Mouse (Mus musculus) left cerebral cortex, adult 2 months (tissue): ENCODE results near the gene 2610301B20Rik. TPM values are rescaled to one million over a fixed set of nuclear protein-coding genes. Genes with fewer than 3 reads are reported as not detected.
"Not testable (repeated sequence)": the region's sequence is repeated elsewhere in the genome, so short reads cannot be mapped to it uniquely, and the experiment has no call there.

Experiments
- DNase-seq, 2 experiments: peaks; one replicate each; pipeline ENCODE4 v3.0.0; 2021 to 2022; ENCODE audit warnings: low spot score in 2 of 2, mixed read lengths in 1 of 2; ENCODE audit errors: extremely low spot score in 1 of 2
- H3K27ac ChIP-seq: fragments of 200-600 bp; 2 replicates; pipeline ENCODE4 v1.8.1; 2022
- H3K4me3 ChIP-seq: fragments of 200-600 bp; 2 replicates; pipeline ENCODE4 v1.8.1; 2022
- CTCF ChIP-seq: fragments of 200-600 bp; IDR thresholded peaks from 2 replicates; pipeline ENCODE4 v1.8.1; 2022; ENCODE audit warnings: antibody characterized with exemption, mild to moderate bottlenecking, moderate library complexity
- intact Hi-C: fragments of 180-260 bp; cut with DNase I; formaldehyde crosslinking; loops from one replicate; pipeline ENCODE4 v1.15.1; 2025
- long read RNA-seq, 2 experiments: library from polyadenylated mRNA; stranded (forward); transcript quantifications; one replicate each; pipeline ENCODE4 v2.0.0; 2021; ENCODE audit warnings: borderline mapping rate in 2 of 2
- total RNA-seq, 2 experiments: library from RNA; stranded (reverse); gene quantifications; 2 replicates each; pipeline ENCODE4 v1.2.3; 2021

Gene 2610301B20Rik
- total RNA-seq = 10 to 100 TPM; 31.6 to 37.1 TPM
- long read RNA-seq, experiment 1, transcript 2610301B20Rik-201 (6 exons, 2,116 nt) = major isoform, 40 of 47 reads
- long read RNA-seq, experiment 1, partial matches to known transcripts = 1 of 47 reads
- long read RNA-seq, experiment 1, other reads (novel, unspliced or antisense) = 6 of 47 reads
- long read RNA-seq, experiment 2, transcript 2610301B20Rik-201 (6 exons, 2,116 nt) = major isoform, 22 of 22 reads
- long read RNA-seq, experiment 2, partial matches to known transcripts = 0 of 22 reads
- long read RNA-seq, experiment 2, other reads (novel, unspliced or antisense) = 0 of 22 reads

DNA sequence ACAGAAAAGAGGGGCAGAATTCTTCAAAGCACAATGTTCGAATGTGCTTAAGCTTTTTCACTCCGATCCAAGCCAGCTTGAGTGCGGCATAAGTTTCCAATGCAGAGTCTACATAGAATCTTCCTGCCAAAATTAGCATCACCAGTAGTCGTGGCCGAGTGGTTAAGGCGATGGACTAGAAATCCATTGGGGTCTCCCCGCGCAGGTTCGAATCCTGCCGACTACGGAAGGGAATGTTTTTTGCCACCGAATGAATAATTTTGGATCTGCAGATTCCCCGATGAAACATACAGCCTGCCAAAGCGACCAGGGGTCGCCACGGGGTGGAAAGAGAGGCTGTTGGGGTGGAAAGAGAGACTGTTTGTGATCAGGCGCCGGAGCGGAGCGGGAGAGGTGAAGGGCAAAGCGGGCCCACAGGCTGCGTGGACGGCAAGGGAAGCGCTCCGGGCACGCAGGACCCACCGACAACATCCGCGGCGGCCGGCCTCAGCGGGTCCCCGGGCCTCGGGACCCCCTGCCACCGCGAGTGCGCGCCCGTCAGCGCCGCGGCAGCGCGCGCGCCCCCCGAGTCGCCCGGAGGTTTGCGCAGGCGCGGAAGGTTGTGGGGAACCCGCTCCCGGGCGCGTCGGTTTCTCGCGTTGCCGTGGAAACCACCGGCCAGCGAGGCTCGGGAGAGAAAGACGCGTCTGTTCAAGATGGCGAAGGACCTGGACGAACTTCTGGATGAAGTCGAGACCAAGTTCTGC, at the start of gene 2610301B20Rik:
TSS of gene 2610301B20Rik (plus strand) at position 579 of the 746 bp plus-strand sequence.
- Histone ChIP-seq H3K27ac (peak within 1 kb of the TSS; percentile 99), H3K4me3 (peak within 1 kb of the TSS; percentile 95)
- DNase-seq = peak; percentile 93
- no peak for TF ChIP-seq CTCF
- intact Hi-C loops = no loop called here

DNA sequence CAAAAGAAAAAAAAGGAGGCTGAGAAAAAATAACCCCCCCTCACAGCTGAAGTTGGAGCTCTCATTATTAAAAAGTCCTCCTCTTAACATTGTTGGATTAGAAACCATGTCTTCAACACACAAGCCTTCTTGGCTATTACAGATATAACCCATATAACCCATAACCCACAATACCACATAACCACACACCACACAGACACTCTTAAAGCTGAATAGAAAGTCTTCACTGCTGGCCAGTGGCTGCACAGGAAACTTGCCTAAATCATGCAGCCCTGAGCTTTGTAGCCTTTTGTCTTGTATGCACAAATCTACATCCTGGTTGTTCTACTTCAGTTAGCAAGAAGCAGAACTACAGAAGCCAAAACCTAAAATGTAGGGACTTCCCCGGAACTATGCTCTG, 41.0 kb upstream of the 2610301B20Rik start:
- DNase-seq = no peak
- no peak overlapping the region for H3K4me3 ChIP-seq
- TF ChIP-seq CTCF = no peak
- intact Hi-C loops = no loop called here
- no peak overlapping the region for H3K27ac ChIP-seq

DNA sequence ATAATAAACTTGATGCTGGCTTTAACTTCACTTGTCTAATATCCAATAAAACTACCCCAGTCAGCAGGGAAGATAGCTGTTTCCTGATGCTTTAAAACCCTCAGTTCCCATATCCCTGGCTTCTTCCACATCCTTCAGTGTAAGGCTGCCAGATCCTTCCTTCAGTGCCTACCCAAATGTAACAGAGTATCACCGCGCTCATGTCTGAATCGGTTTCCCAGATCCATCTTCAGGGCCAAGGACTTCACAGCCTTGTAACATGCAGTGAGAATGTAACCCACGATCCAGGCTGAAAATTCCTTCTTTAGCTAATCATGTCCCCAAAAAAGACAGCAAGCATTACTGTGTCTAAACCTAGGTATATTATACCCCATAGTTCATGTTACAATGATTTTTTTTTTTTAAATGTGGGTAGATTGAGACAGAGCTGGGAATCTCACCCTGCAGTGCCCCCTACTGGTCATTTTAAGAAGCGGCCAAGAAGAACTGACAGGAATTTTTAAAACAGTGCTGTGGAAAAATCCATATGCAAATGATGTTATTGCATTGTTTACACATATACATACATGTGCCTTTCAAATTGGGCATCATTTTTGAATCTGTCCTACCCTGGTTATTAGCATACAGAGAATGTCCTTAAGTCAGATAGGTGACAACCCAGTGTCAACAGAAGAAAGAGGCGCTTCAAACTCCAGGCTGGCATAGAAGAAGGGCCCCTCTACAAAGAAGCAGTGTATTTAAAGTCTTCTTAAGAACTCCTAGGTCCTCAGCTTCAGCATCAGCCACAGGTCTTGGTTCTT, 38.8 kb upstream of the 2610301B20Rik start:
- intact Hi-C loops = loop anchor here (2.0 kb wide), 2 partner anchors 545 to 995 kb away; no protein-coding TSS in a partner anchor
- Histone ChIP-seq H3K4me3 (no peak overlapping the region), H3K27ac (no peak overlapping the region)
- peak; percentile 75 for TF ChIP-seq CTCF
- DNase-seq = peak; percentile 23 to 26

DNA sequence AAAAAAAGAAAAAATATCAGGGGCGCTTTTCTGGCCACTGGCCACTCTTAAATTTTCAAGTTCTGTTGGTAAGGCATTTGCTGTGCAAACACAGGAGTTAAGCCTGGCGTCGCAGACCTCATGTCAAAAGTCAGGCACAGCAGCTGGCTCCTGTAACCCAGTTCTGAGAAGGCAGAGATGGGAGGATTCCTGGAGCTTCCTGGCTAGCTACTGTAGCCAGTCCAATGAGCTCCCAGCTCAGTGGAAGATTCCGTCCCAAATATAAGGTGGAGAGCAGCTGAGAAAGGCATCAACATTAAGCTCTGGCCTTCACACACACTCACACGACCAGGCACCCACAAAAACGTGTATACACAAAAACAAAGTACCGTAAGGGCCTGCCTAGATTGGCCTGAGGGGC, 28.4 kb upstream of the 2610301B20Rik start:
- Histone ChIP-seq H3K4me3 (no peak overlapping the region), H3K27ac (no peak overlapping the region)
- intact Hi-C loops = no loop called here
- TF ChIP-seq CTCF = no peak
- DNase-seq = no peak

DNA sequence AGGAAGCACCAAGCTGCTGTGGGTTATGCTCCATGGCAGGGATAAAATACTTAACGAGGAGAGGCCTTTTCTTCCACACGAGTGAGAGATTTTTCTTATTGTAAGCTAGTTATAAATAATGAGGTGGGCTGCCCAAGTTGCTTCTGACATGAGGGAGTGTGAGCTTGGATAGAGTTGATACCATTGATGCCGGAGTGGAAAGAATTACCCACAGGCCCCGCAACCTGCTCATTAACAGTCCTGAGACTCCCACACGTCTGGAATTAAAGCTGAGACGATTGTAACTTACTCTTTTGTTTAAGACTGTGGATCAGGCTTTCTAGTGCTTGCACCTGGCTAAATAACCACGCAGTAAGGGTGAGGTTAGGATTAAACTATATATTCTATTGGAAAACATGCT, 24.5 kb upstream of the 2610301B20Rik start:
- no peak for TF ChIP-seq CTCF
- Histone ChIP-seq H3K27ac (no peak overlapping the region), H3K4me3 (no peak overlapping the region)
- no peak for DNase-seq
- intact Hi-C loops = no loop called here

DNA sequence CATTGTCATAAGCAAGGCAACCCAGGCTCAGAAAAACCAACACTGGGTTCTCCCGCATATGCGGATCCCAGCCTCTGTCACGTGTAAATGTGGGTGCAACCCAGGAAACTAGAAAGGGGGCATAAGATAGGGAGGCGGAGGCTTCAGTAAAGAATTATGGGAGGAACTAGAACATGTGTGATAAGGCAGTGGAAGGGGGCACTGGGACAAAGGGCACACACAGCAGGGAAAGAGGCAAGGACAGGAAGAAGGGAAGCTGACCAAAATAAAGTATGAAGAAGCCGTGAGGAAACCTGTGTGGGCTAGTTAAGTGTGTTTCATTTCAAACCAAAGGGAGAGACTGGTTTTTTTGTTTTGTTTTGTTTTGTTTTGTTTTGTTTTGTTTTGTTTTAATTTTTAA, 23.3 kb upstream of the 2610301B20Rik start:
- no peak for DNase-seq
- no peak for TF ChIP-seq CTCF
- intact Hi-C loops = no loop called here
- Histone ChIP-seq H3K27ac (no peak overlapping the region), H3K4me3 (no peak overlapping the region)

DNA sequence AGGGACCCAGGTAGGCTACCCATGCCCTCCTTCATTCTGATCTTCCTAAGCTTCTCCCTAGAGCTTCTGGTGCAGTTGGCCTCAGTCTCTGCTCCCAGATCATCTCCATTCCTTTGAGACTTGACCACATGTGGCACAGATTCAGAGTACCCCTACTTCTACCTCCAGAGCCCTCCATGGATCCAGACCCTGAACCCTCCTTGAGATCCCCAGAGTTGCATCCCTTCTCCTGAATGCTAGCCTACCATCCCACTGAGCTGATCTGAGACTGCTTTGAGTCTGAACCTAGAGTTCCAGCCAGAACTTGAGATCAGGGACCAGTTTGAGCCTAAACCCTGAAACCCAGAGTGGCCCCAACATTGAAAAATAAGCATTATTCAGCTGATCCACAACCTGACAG, 15.1 kb upstream of the 2610301B20Rik start:
- Histone ChIP-seq H3K4me3 (no peak overlapping the region), H3K27ac (no peak overlapping the region)
- no peak for TF ChIP-seq CTCF
- intact Hi-C loops = no loop called here
- DNase-seq = no peak

DNA sequence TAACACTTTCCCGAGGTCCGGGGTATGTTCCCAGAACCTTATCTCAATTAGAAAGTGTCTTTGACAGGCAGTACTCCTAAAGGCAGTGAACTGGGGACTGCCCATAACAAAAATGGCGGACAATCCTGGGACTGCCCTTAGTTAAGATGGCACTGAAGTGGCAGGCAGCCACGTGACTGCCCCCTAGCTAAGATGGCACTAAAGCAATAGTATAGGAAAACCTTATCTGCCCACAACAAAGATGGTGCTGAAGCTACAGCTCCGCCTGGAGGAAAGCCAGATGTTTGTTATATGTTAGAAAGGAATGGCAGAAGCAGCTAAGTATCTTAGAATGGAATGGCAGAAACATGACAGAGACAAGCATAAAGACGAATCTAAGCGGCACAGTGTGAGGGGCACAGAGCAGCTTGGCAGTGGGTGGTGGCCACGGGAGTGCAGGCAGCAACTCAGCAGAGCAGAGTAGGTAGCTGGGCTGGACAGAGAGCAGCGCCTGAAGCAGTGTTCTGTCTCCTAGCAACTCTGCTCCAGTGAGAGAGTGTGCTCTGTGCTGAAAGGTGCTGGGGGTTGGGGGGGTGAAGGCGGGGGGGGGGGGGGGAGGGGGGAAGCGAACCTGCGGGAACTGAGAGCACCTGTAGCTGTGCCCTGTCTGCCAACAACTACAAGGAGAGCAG, 14.3 kb upstream of the 2610301B20Rik start:
- Histone ChIP-seq H3K4me3 (peak overlapping the region; percentile 33), H3K27ac (no peak overlapping the region)
- DNase-seq = peak; percentile 15 to 24
- TF ChIP-seq CTCF = no peak
- intact Hi-C loops = no loop called here

- no peak for TF ChIP-seq CTCF
- intact Hi-C loops = no loop called here
- DNase-seq = no peak
- Histone ChIP-seq H3K4me3 (no peak overlapping the region), H3K27ac (no peak overlapping the region)
Measured at GRCm38 (mm10) chr4:10860825-10861224, 13.5 kb upstream of the 2610301B20Rik start.

DNA sequence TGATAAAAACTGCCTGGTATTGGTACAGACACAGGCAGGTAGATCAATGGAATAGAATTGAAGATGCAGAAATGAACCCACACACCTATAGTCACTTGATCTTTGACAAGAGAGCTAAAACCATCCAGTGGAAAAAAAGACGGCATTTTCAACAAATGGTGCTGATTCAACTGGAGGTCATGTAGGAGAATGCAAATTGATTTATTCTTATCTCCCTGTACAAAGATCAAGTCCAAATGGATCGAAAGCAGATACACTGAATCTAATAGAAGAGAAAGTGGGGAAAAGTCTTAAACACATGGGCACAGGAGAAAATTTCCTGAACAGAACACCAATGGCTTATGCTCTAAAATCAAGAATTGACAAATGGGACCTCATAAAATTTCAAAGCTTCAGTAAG, 11.4 kb upstream of the 2610301B20Rik start:
- H3K4me3 ChIP-seq, DNase-seq, intact Hi-C loops, H3K27ac ChIP-seq: not testable (repeated sequence)

- TF ChIP-seq CTCF = no peak
- DNase-seq = no peak
- Histone ChIP-seq H3K27ac (no peak overlapping the region), H3K4me3 (no peak overlapping the region)
- intact Hi-C loops = no loop called here
Measured at GRCm38 (mm10) chr4:10872231-10872630, 2.1 kb upstream of the 2610301B20Rik start.
